Mouse (Mus musculus): ENCODE data around the gene Zfp628. TPM values are rescaled to one million over a fixed set of nuclear protein-coding genes. Genes with fewer than 3 reads are reported as not detected.

Zfp628 gene
- polyA plus RNA-seq, 1 experiment from 2014 or later: 3.6 TPM

DNA sequence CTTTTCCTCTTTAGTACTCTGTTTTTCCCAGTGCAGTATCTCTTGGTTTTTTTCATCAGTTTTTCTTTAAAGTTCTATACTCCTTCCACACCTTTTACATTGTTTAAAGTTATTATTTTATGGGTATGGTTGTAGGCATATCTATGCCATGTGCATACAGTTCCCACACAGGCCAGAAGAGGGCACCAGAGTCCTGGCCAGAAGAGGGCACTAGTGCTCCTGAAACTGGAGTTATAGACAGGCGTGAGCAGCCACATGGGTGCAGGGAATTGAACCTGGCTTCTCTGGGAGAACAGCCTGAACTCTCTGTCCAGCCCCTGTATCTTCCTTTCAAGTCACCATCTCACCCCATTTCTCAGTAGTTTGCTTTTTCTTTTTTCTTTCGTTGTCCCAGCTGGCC, 23.4 kb downstream of the Zfp628 start:
- Histone ChIP-seq H3K27me3 (replicated peaks; ENCODE audit: control insufficient read depth, insufficient read depth, low read length) (no peaks in the 10 kb centered on the region), H3K9ac (ENCODE audit: low read length) (no peak overlapping the region), H3K4me2 (ENCODE audit: low read length) (no peak overlapping the region), H3K36me3 (ENCODE audit: control insufficient read depth, insufficient read depth, low read length) (no peaks in the 10 kb centered on the region), H3K9me3 (replicated peaks; ENCODE audit: control insufficient read depth, low read length) (peaks cover 3% of the 10 kb centered on the region; the same call in 1 of the 2 replicates), H3K4me1 (ENCODE audit: control insufficient read depth, insufficient read depth, low read length) (no peaks in the 10 kb centered on the region), H3K4me3 (ENCODE audit: low read depth, low read length) (no peak overlapping the region), H3K27ac (ENCODE audit: low read depth, low read length) (no peak overlapping the region)
- WGBS: 26% methylated on average over 2 of the region's 2 CpGs
- ATAC-seq (0 out of 2 replicates have a peak, but pooled peaks have one; percentile 49), DNase-seq (ENCODE audit: low spot score) (peak; percentile 63)

DNA sequence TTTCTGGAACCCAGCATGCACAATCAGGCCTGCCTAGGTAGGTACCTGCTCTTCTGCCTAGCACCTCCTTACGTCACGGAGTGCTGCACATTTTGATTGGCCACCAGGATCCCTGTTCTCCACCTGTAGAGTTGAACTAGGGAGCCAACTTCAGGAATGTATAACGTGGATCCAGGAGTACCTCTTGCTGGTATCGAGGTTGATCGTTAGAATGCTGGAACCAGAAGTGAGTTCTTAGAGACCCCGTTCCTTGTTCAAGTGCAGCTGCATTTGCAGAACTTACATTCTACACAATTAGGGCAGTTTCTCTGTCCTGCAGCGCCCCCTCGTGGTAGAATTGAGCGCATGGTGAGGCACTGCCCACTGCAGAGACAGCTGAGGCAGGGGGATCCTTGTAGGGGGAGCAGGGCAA, 25.1 kb downstream of the Zfp628 start:
- Histone ChIP-seq H3K4me3 (ENCODE audit: low read depth, low read length) (no peak overlapping the region), H3K4me1 (ENCODE audit: control insufficient read depth, insufficient read depth, low read length) (no peaks in the 10 kb centered on the region), H3K27ac (ENCODE audit: low read depth, low read length) (no peak overlapping the region), H3K9ac (ENCODE audit: low read length) (no peak overlapping the region), H3K27me3 (replicated peaks; ENCODE audit: control insufficient read depth, insufficient read depth, low read length) (no peaks in the 10 kb centered on the region), H3K4me2 (ENCODE audit: low read length) (no peak overlapping the region), H3K9me3 (replicated peaks; ENCODE audit: control insufficient read depth, low read length) (no peaks in the 10 kb centered on the region), H3K36me3 (ENCODE audit: control insufficient read depth, insufficient read depth, low read length) (no peaks in the 10 kb centered on the region)
- ATAC-seq (peak; percentile 65), DNase-seq (ENCODE audit: low spot score) (peak; percentile 85)
- 15% methylated on average over 9 of the region's 9 CpGs for WGBS

DNA sequence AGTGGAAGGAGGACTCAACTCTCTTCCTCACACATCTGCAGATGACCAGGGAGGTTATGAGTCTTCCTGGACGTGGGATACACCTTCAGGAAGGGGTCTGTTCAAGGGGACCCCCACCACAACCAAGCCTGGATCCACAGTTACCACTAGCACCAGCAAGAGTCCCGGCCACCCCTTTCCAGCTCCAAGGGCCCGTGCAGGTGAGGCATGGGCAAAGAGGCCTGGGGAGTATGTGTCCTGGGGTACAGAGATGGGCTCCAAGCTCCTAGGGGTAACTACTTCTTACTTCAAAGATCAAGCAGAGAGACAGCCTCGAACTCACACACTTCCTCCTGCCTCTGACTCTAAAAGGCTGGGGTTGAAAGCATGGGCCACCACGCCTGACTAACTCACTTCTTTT, 27.7 kb downstream of the Zfp628 start:
- ATAC-seq (no peak), DNase-seq (ENCODE audit: low spot score) (no peak)
- H3K27me3 ChIP-seq (replicated peaks; ENCODE audit: control insufficient read depth, insufficient read depth, low read length): no peaks in the 10 kb centered on the region
- no peaks in the 10 kb centered on the region for H3K36me3 ChIP-seq (ENCODE audit: control insufficient read depth, insufficient read depth, low read length)
- no peaks in the 10 kb centered on the region for H3K4me1 ChIP-seq (ENCODE audit: control insufficient read depth, insufficient read depth, low read length)
- H3K27ac ChIP-seq (ENCODE audit: low read depth, low read length): no peak overlapping the region
- no peak overlapping the region for H3K4me2 ChIP-seq (ENCODE audit: low read length)
- H3K9ac ChIP-seq (ENCODE audit: low read length): no peak overlapping the region
- H3K4me3 ChIP-seq (ENCODE audit: low read depth, low read length): no peak overlapping the region
- H3K9me3 ChIP-seq (replicated peaks; ENCODE audit: control insufficient read depth, low read length): no peaks in the 10 kb centered on the region
- WGBS: 62% methylated on average over 5 of the region's 5 CpGs

DNA sequence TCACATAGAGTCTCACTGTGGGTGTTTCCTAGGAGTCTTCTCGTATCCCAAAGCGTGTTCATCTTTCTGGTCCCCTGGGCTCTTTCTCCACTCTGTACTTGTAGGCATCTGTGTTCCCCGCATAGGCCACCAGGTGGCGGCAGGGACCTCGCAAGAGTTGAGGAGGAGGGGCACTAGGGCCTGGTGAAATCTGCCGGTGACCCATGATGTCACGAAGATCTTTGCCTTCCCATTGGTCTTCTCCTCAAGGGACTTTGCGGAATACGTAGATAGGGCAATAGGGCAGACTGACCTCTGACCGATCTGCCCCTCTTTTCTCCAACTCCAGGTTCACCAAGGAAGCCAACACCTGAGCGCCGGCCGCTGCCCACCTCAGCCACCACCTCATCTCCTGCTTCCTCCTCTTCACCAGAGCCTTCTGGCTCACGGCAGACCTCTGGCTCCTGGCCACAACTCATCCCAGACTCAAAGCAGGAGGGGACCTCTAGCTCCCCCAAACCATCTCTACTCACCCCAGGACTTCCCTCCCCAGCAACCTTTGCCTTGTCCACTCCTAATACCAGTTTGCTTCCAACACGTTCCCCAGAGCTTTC, 28.3 kb downstream of the Zfp628 start:
- Histone ChIP-seq H3K36me3 (ENCODE audit: control insufficient read depth, insufficient read depth, low read length) (no peaks in the 10 kb centered on the region), H3K4me1 (ENCODE audit: control insufficient read depth, insufficient read depth, low read length) (no peaks in the 10 kb centered on the region), H3K9ac (ENCODE audit: low read length) (no peak overlapping the region), H3K27ac (ENCODE audit: low read depth, low read length) (no peak overlapping the region), H3K4me2 (ENCODE audit: low read length) (peak overlapping the region; percentile 28), H3K9me3 (replicated peaks; ENCODE audit: control insufficient read depth, low read length) (no peaks in the 10 kb centered on the region), H3K27me3 (replicated peaks; ENCODE audit: control insufficient read depth, insufficient read depth, low read length) (no peaks in the 10 kb centered on the region), H3K4me3 (ENCODE audit: low read depth, low read length) (peak overlapping the region; percentile 8; the same call in 1 of the 2 replicates)
- ATAC-seq (peak; percentile 69), DNase-seq (ENCODE audit: low spot score) (peak; percentile 89)
- WGBS: 22% methylated on average over 15 of the region's 15 CpGs

GRCm38 (mm10) chr7:4947855-4948254, 32.8 kb downstream of the Zfp628 start:
- Histone ChIP-seq H3K9me3 (replicated peaks; ENCODE audit: control insufficient read depth, low read length) (no peaks in the 10 kb centered on the region), H3K27me3 (replicated peaks; ENCODE audit: control insufficient read depth, insufficient read depth, low read length) (no peaks in the 10 kb centered on the region), H3K4me3 (ENCODE audit: low read depth, low read length) (no peak overlapping the region), H3K4me2 (ENCODE audit: low read length) (no peak overlapping the region), H3K4me1 (ENCODE audit: control insufficient read depth, insufficient read depth, low read length) (no peaks in the 10 kb centered on the region), H3K9ac (ENCODE audit: low read length) (no peak overlapping the region), H3K27ac (ENCODE audit: low read depth, low read length) (no peak overlapping the region), H3K36me3 (ENCODE audit: control insufficient read depth, insufficient read depth, low read length) (no peaks in the 10 kb centered on the region)
- WGBS: 67% methylated on average over 2 of the region's 2 CpGs
- DNase-seq (ENCODE audit: low spot score) (no peak), ATAC-seq (no peak)

GRCm38 (mm10) chr7:4948386-4948785, 33.4 kb downstream of the Zfp628 start:
- Histone ChIP-seq H3K9ac (ENCODE audit: low read length) (no peak overlapping the region), H3K36me3 (ENCODE audit: control insufficient read depth, insufficient read depth, low read length) (no peaks in the 10 kb centered on the region), H3K4me3 (ENCODE audit: low read depth, low read length) (no peak overlapping the region), H3K27me3 (replicated peaks; ENCODE audit: control insufficient read depth, insufficient read depth, low read length) (no peaks in the 10 kb centered on the region), H3K4me2 (ENCODE audit: low read length) (no peak overlapping the region), H3K4me1 (ENCODE audit: control insufficient read depth, insufficient read depth, low read length) (no peaks in the 10 kb centered on the region), H3K27ac (ENCODE audit: low read depth, low read length) (no peak overlapping the region), H3K9me3 (replicated peaks; ENCODE audit: control insufficient read depth, low read length) (no peaks in the 10 kb centered on the region)
- no peak for DNase-seq (ENCODE audit: low spot score)
- ATAC-seq: no peak
- 88% methylated on average over 6 of the region's 6 CpGs for WGBS

- Histone ChIP-seq H3K4me3 (ENCODE audit: low read depth, low read length) (no peak overlapping the region), H3K4me2 (ENCODE audit: low read length) (no peak overlapping the region), H3K27ac (ENCODE audit: low read depth, low read length) (no peak overlapping the region), H3K4me1 (ENCODE audit: control insufficient read depth, insufficient read depth, low read length) (no peaks in the 10 kb centered on the region), H3K36me3 (ENCODE audit: control insufficient read depth, insufficient read depth, low read length) (no peaks in the 10 kb centered on the region), H3K9me3 (replicated peaks; ENCODE audit: control insufficient read depth, low read length) (no peaks in the 10 kb centered on the region), H3K27me3 (replicated peaks; ENCODE audit: control insufficient read depth, insufficient read depth, low read length) (no peaks in the 10 kb centered on the region), H3K9ac (ENCODE audit: low read length) (no peak overlapping the region)
- DNase-seq (ENCODE audit: low spot score): no peak
- 85% methylated on average over 19 of the region's 19 CpGs for WGBS
- ATAC-seq: no peak
Observed at GRCm38 (mm10) chr7:4950561-4951342, 35.7 kb downstream of the Zfp628 start.

GRCm38 (mm10) chr7:4953815-4954445, 38.9 kb downstream of the Zfp628 start:
- Histone ChIP-seq H3K27ac (ENCODE audit: low read depth, low read length) (no peak overlapping the region), H3K4me2 (ENCODE audit: low read length) (no peak overlapping the region), H3K4me3 (ENCODE audit: low read depth, low read length) (no peak overlapping the region), H3K36me3 (ENCODE audit: control insufficient read depth, insufficient read depth, low read length) (no peaks in the 10 kb centered on the region), H3K27me3 (replicated peaks; ENCODE audit: control insufficient read depth, insufficient read depth, low read length) (no peaks in the 10 kb centered on the region), H3K9me3 (replicated peaks; ENCODE audit: control insufficient read depth, low read length) (no peaks in the 10 kb centered on the region), H3K4me1 (ENCODE audit: control insufficient read depth, insufficient read depth, low read length) (no peaks in the 10 kb centered on the region), H3K9ac (ENCODE audit: low read length) (no peak overlapping the region)
- ATAC-seq (no peak), DNase-seq (ENCODE audit: low spot score) (no peak)
- WGBS: 27% methylated on average over 10 of the region's 10 CpGs

DNA sequence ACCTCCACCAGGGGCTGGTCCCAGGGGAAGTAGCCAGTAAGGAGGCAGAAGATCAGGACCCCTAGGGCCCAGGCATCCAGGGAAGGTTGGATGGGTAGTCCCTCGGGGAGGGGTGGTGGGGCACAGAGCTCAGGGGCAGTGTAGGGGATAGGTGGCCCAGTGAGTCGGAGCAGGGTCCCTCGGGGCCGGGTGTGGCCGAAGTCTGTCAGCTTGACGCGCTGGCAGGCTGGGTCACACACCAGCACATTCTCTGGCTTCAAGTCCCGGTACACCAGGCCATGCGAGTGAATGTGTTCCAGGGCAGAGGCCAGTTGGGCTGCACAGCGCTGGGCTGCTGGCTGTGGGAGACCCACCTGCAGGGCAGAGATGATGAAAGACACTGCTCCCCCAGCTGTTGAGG, 42.3 kb downstream of the Zfp628 start:
- ATAC-seq (no peak), DNase-seq (ENCODE audit: low spot score) (no peak)
- Histone ChIP-seq H3K4me1 (ENCODE audit: control insufficient read depth, insufficient read depth, low read length) (no peaks in the 10 kb centered on the region), H3K4me3 (ENCODE audit: low read depth, low read length) (no peak overlapping the region), H3K36me3 (ENCODE audit: control insufficient read depth, insufficient read depth, low read length) (no peaks in the 10 kb centered on the region), H3K27ac (ENCODE audit: low read depth, low read length) (no peak overlapping the region), H3K9me3 (replicated peaks; ENCODE audit: control insufficient read depth, low read length) (no peaks in the 10 kb centered on the region), H3K4me2 (ENCODE audit: low read length) (no peak overlapping the region), H3K27me3 (replicated peaks; ENCODE audit: control insufficient read depth, insufficient read depth, low read length) (no peaks in the 10 kb centered on the region), H3K9ac (ENCODE audit: low read length) (no peak overlapping the region)
- 88% methylated on average over 10 of the region's 10 CpGs for WGBS
